Mouse (Mus musculus): ENCODE measurements at regions not wholly inside any gene's neighbourhood (a gene's known extent, or its start where the extent isn't known, plus 50 kb on each side); places are given as distances from the start of the nearest gene placed in this dataset.

- DNase-seq, result no peak
These were observed 285.1 kb upstream of the Paip1 start for GRCm38 (mm10) chr13:119143351-119143750.

GRCm38 (mm10) chr13:119145713-119146112, 282.7 kb upstream of the Paip1 start:
- DNase-seq, result no peak

GRCm38 (mm10) chr13:119147701-119148100, 280.7 kb upstream of the Paip1 start:
- DNase-seq, result no peak

- DNase-seq, result no peak
These were observed 279.3 kb upstream of the Paip1 start for GRCm38 (mm10) chr13:119149141-119149540.

DNA sequence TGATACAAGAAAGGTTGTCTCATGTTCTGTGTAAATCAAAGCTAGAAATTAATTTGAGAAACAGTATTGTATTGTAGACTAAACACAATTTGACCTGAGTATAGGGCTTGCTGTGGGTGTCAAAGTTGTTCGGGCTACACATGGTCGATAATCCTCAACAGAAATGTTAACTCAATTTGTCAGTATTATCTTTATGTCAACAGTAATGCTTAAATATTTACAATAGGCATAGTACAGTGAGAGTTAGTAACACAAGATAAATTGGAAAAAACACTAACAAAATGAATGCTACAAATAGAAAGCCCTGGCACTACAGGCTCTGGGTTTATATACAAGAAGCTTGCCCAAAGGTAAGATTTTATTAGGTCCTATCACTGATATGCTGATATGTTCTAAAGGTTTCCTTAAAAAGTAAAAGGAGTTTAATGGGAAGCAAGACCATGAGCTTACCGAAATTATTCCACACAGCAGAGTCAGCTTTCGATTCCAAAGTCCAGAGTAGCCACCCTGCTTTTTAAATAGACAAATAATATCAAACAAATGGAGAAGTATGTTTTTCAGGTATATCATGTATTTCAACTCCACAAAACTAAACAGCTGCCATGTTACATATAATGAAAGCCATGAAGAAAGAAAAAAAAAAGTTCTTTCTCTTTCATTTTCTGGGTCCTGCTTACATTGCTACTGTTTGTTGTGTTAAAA, 277.4 kb upstream of the Paip1 start:
- no peak for DNase-seq

GRCm38 (mm10) chr13:119177753-119178152, 250.6 kb upstream of the Paip1 start:
- DNase-seq, result no peak

DNA sequence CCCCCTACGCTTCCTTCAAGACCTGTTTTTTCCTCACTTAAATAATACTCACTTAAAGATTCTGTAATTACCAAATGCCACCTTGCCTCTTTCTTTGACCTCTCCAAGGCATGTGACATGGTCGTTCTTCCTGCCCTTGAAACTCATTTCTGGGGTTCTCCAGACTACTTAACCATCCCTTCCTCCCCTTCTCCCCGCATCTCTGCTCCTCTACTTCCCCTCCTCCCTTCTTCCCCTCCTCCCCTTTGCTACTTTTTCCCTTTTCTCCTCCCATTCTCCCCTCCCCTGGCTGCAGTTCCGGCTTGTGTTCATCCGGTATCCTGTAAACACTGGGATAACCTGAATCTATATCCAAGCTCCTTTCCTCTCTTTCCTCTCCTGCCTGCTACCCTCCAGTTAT, 250.2 kb upstream of the Paip1 start:
- DNase-seq, result no peak

DNA sequence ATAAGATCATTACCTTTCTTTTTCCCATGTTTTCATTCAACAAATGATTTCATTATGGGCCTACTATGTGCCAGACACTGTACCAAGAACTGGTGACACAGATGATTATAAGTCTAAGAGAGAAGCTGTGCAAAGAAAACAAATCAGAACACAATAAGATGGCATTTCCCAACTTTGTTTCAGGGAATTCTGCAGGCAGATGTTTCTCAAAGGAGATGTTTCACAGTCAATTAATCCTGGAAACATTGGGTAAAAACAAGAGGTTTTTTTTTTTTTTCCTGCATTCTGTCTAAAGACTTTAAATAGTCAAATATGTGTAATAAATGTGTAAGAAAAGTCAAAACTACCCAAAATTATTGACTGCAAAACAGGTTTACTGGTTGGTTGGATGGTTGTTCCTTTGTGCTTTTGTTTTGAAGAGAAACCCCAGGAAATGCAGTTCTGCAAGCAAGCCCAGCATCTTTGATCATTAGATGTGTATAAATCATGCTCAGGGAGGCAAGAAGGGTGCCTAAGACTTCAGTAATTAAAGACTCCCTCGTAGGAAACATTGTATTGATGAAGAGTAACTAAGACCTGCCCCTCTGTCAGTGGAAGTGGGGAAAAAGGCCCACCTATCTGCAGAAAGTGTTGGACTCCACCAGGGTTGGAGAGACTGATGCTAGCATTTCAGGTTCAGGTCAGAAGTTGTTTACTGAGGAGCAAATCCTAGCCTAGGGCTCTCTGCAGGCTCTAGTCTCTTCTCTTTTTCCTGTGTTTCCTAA, 249.1 kb upstream of the Paip1 start:
- DNase-seq, result no peak

- DNase-seq, result no peak
These were observed 244.0 kb upstream of the Paip1 start for GRCm38 (mm10) chr13:119184322-119184877.

GRCm38 (mm10) chr13:119185567-119186143, 242.7 kb upstream of the Paip1 start:
- no peak for DNase-seq

DNA sequence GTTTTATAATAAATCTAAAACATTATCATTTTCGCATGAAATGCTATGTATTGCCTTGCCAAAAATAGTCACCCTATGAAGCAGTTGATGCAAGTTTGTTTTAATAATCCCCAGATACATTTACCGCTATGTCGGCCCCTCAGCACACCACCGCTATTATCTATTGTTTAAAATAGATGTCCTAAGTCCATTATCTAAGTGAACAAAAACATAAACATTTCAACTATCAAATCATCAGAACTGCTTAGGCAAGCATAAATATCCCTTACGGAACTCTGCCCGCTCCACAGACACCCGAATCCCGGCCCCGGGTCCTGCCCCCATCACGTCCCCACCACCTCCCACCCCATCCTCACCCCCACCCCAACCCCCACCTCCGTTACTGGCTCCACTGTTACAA, 196.8 kb upstream of the Paip1 start:
- DNase-seq, result no peak

- no peak for DNase-seq
These were observed 196.0 kb upstream of the Paip1 start for GRCm38 (mm10) chr13:119232100-119233029.

DNA sequence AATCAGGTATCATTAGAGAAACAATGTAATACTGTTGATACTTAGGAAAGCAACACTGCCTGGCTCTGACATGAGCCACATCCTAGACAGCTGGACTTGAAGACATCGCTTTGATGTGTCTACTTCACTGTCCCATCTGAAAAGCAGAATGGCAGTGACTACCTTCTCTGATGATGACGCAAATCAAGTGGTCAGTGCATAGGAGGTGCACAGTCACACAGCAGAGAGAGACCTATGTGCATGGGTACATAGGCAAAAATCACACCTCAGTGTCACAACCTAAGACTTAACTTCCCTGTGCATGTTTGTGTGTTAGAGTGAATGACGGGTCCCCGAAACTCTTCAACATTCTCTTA, 195.4 kb upstream of the Paip1 start:
- no peak for DNase-seq

GRCm38 (mm10) chr13:119233869-119234268, 194.5 kb upstream of the Paip1 start:
- DNase-seq, result no peak

DNA sequence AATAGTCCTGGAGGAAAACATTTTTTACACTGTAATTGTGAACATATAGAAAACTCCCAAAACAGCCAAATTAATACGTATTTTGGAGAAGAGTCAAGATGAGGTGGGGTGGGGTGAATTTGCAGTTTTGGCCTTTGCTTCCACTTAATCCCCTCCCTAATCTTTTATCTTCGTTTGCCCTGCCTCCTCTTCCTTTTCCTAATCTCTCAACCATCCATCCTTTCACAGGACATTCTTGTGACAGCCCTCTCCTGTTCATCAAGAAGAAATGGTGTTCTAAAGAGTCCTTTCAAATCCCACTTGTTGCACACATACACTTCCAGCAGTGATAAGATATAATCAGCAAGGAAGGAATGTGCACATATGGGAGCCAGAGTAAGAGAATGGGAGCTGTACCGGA, 186.0 kb upstream of the Paip1 start:
- no peak for DNase-seq

DNA sequence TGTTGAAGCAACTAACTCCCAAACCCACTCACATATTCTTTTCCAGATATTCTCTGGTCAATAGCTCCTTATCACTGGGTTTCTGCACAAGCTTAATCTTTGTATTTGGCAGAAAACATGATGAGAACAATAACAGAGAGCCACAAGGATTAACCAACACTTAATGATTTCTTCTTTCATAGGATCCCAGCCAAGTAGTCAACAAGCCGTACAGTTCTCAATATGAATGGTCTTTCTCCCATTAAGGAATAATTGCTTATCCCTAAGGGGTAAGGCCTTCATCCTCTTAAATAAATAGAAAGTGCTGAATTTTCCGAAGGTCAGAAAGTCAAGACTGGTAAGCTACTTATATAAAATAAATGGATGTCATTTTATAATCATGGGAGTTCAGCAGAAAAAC, 181.3 kb upstream of the Paip1 start:
- no peak for DNase-seq

DNA sequence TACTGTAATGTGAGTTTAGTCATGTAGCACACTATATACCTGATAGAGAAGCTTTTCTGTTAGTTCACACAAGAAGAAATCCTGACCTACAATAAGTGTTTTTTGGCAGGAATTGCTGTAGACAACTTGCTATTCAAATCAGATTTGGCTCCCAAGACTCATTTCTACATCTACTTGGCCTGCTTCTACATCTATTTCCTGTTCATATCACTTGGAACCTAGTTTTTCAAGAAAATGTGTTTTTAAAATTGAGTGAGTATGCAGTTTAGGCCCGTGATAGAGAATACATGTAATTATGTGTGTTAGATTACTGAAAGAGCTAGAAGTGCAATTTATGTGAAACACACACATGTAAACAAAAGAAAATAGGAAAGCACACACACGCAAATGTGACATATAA, 176.4 kb upstream of the Paip1 start:
- no peak for DNase-seq

DNA sequence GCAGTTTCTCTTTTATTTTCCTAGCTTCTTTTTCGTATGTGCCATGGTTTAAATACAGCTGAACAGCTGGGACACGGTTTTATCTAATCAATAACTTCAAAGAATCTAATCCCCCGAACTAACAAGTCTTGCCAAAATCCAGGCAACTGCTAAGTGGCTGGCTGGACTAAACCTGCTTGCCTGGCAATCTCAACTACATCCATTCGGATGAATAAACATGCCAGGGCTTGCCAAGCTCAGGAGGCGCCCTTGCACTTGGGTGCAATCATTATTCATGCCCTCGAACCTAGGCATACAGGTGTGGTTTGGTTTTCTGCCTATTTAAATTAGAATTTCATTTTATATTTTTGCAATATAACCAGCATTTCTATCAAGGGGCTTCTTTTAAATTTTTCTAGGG, 172.1 kb upstream of the Paip1 start:
- DNase-seq, result no peak

DNA sequence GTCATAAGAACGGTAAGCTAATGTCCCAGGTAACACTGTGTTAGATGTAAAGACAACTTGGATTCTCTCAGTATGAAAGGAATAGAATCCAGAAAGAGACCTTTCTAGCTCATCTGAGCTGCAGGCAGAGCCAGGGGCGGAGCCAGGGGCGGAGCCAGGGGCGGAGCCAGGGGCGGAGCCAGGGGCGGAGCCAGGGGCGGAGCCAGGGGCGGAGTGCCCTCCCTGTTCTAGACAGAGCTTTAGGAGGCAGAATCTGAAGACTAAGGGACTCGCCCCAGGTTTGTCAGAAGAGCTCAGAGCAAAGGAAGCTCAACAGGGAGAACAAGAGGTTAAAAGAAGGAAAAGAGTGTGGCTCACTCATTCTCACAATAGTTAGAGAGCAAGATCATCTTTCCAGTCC, 169.9 kb upstream of the Paip1 start:
- no peak for DNase-seq

DNA sequence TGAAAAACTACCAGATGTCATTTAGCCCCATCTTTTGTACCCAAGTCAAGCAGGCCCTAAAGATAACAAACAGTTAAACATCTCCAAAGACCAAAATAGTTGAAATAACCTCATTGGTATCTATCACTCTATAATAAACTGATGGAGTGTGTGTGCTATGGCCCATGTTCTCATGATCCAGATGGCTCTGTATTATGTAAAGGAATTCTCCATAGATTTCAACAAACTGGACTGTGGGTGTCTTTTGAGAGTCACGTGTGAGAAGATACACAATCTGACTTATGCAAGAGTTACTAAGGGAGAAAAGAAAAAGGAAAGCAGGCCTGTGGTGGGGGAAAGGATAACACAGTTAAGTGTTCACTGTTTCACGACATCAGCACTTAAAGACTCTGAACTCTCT, 164.8 kb upstream of the Paip1 start:
- DNase-seq, result no peak

GRCm38 (mm10) chr13:119267608-119268300, 160.6 kb upstream of the Paip1 start:
- no peak for DNase-seq

GRCm38 (mm10) chr13:119268301-119268675, 160.1 kb upstream of the Paip1 start:
- DNase-seq, result no peak

Measured in kidney, postnatal 14 days (tissue).